Mouse (Mus musculus): ENCODE data around the gene Epop.

GRCm38 (mm10) chr11:97660734-97661647 is 31.5 kb upstream of the Epop start:
- no peak for TF ChIP-seq TCF12 (IDR thresholded peaks at IDR 0.05; ENCODE audit: insufficient read depth, poor library complexity, severe bottlenecking)
- TF ChIP-seq MAX (IDR thresholded peaks at IDR 0.05; ENCODE audit: low read depth), result no peak
- no peak for TF ChIP-seq MYOG (IDR thresholded peaks at IDR 0.05; ENCODE audit: control insufficient read depth in 1 of 3, insufficient read depth in 1 of 3, insufficient read length in 2 of 3, low read depth in 2 of 3)
- TF ChIP-seq POLR2A (IDR thresholded peaks at IDR 0.05; ENCODE audit: insufficient read length, low read depth), result no peak
- no peak for TF ChIP-seq E2F4 (IDR thresholded peaks at IDR 0.05; ENCODE audit: insufficient read depth)
- TF ChIP-seq REST (IDR thresholded peaks at IDR 0.05; ENCODE audit: insufficient read depth, insufficient read length), result no peak
- no peak for TF ChIP-seq TCF3 (IDR thresholded peaks at IDR 0.05; ENCODE audit: insufficient read length, low read depth)
- TF ChIP-seq POLR2AphosphoS2 (IDR thresholded peaks at IDR 0.05; ENCODE audit: insufficient read length, low read depth), result no peak
- TF ChIP-seq CEBPB (IDR thresholded peaks at IDR 0.05; ENCODE audit: insufficient read depth, poor library complexity, severe bottlenecking), result no peak
- no peak for TF ChIP-seq MYOD1 (IDR thresholded peaks at IDR 0.05; ENCODE audit: control insufficient read depth in 1 of 3, insufficient read length in 2 of 3, low read depth in 2 of 3)
- no peak for TF ChIP-seq USF1 (IDR thresholded peaks at IDR 0.05; ENCODE audit: low read depth)
- TF ChIP-seq SRF (IDR thresholded peaks at IDR 0.05; ENCODE audit: control insufficient read depth, insufficient read length, low read depth), result no peak
